Mouse (Mus musculus) erythroblast, adult 5-6 weeks (primary cell): ENCODE results near the gene Tmem255b. TPM values are rescaled to one million over a fixed set of nuclear protein-coding genes. Genes with fewer than 3 reads are reported as not detected.

Experiments
- ATAC-seq: replicated peaks from 2 replicates; pipeline ENCODE4 v1.8.0; 2016; ENCODE audit warnings: moderate number of reproducible peaks, mild to moderate bottlenecking, moderate TSS enrichment, inconsistent platforms; ENCODE audit not compliant: poor library complexity, low FRiP score, severe bottlenecking
- total RNA-seq, 2 experiments: library from RNA; stranded (forward) in 1 of 2; stranded (reverse) in 1 of 2; fragments of 150-400 nt in 1 of 2; fragments of 200-764, 138-1000 nt in 1 of 2; gene quantifications; 2 replicates each; pipeline versions ENCODE4 v1.2.3 to v1.2.4; 2015 to 2017; ENCODE audit warnings: low replicate concordance in 2 of 2

Tmem255b gene
- total RNA-seq, 2 experiments from 2014 or later = not detected

- no peak for ATAC-seq
Measured at GRCm38 (mm10) chr8:13489351-13489750, 54.4 kb downstream of the Tmem255b start.

GRCm38 (mm10) chr8:13489986-13490910 is 55.3 kb downstream of the Tmem255b start:
- no peak for ATAC-seq

- no peak for ATAC-seq
Measured at GRCm38 (mm10) chr8:13491491-13492010, 56.6 kb downstream of the Tmem255b start.

- ATAC-seq = no peak
Measured at GRCm38 (mm10) chr8:13492198-13492995, 57.4 kb downstream of the Tmem255b start.

GRCm38 (mm10) chr8:13493011-13493410 is 58.0 kb downstream of the Tmem255b start:
- no peak for ATAC-seq

GRCm38 (mm10) chr8:13493858-13494631 is 59.1 kb downstream of the Tmem255b start, which contains the start of gene Gas6:
Gas6 (minus strand) TSS chr8:13494490.
- peak; percentile 35; the same call in 1 of the 2 replicates for ATAC-seq

GRCm38 (mm10) chr8:13501221-13501620 is 66.2 kb downstream of the Tmem255b start:
- ATAC-seq = no peak

- ATAC-seq = no peak
Measured at GRCm38 (mm10) chr8:13503936-13504606, 69.1 kb downstream of the Tmem255b start.

GRCm38 (mm10) chr8:13504894-13505674 is 70.1 kb downstream of the Tmem255b start:
- no peak for ATAC-seq

- ATAC-seq = no peak
Measured at GRCm38 (mm10) chr8:13506849-13507248, 71.9 kb downstream of the Tmem255b start.

- no peak for ATAC-seq
Measured at GRCm38 (mm10) chr8:13507284-13507937, 72.4 kb downstream of the Tmem255b start.

GRCm38 (mm10) chr8:13512016-13512415 is 77.0 kb downstream of the Tmem255b start:
- ATAC-seq = no peak

- ATAC-seq = no peak
Measured at GRCm38 (mm10) chr8:13512677-13513076, 77.7 kb downstream of the Tmem255b start.

- no peak for ATAC-seq
Measured at GRCm38 (mm10) chr8:13513556-13514370, 78.8 kb downstream of the Tmem255b start.

GRCm38 (mm10) chr8:13516011-13516442 is 81.0 kb downstream of the Tmem255b start:
- no peak for ATAC-seq

- ATAC-seq = no peak
Measured at GRCm38 (mm10) chr8:13516728-13517127, 81.7 kb downstream of the Tmem255b start.

GRCm38 (mm10) chr8:13517284-13517781 is 82.3 kb downstream of the Tmem255b start:
- no peak for ATAC-seq
